Mouse (Mus musculus) midbrain, embryonic 13.5 days (tissue): ENCODE results near the gene Tmprss9. TPM values are rescaled to one million over a fixed set of nuclear protein-coding genes. Genes with fewer than 3 reads are reported as not detected.
A peak's percentile ranks its signal among the peaks of the same experiment; 100 is the strongest.
"Not testable (repeated sequence)": the region's sequence is repeated elsewhere in the genome, so short reads cannot be mapped to it uniquely, and the experiment has no call there.

Experiments used
- ATAC-seq: fragments of 200-750 bp; cut with Nextera tagmentation; 2 replicates; pipeline ENCODE4 v1.8.0; 2017; ENCODE audit warnings: mild to moderate bottlenecking, moderate TSS enrichment, moderate library complexity
- H3K27ac ChIP-seq: fragments of 300-500 bp; sonication (generic); 2 replicates; pipeline ENCODE4 v1.5.1; 2015; ENCODE audit warnings: inconsistent platforms, mild to moderate bottlenecking, moderate library complexity
- H3K27me3 ChIP-seq: fragments of 300-500 bp; sonication (generic); 2 replicates; pipeline ENCODE4 v1.6.1; 2015; ENCODE audit warnings: mild to moderate bottlenecking, inconsistent platforms
- H3K36me3 ChIP-seq: fragments of 300-500 bp; sonication (generic); 2 replicates; pipeline ENCODE4 v1.6.1; 2015; ENCODE audit warnings: mild to moderate bottlenecking, inconsistent platforms
- H3K4me1 ChIP-seq: fragments of 300-500 bp; sonication (generic); replicated peaks from 2 replicates; pipeline ENCODE4 v1.6.1; 2015; ENCODE audit warnings: inconsistent platforms
- H3K4me2 ChIP-seq: fragments of 300-500 bp; sonication (generic); replicated peaks from 2 replicates; pipeline ENCODE4 v1.6.1; 2015; ENCODE audit warnings: moderate library complexity, mild to moderate bottlenecking, inconsistent platforms
- H3K4me3 ChIP-seq: fragments of 300-500 bp; sonication (generic); replicated peaks from 2 replicates; pipeline ENCODE4 v1.5.1; 2015; ENCODE audit warnings: mild to moderate bottlenecking, inconsistent platforms
- H3K9ac ChIP-seq: fragments of 300-500 bp; sonication (generic); replicated peaks from 2 replicates; pipeline ENCODE4 v1.6.1; 2015; ENCODE audit warnings: mild to moderate bottlenecking, inconsistent platforms
- H3K9me3 ChIP-seq: fragments of 300-500 bp; sonication (generic); 2 replicates; pipeline ENCODE4 v1.6.1; 2016; ENCODE audit warnings: mild to moderate bottlenecking, inconsistent platforms
- WGBS: fragments of 180-500 bp; shearing (Covaris S2); methylation state at CpG from one replicate; pipeline ENCODE4 v1.1.7; 2015; 5-methylcytosine and 5-hydroxymethylcytosine counted together
- polyA plus RNA-seq: library from polyadenylated mRNA; unstranded; fragments of >200 nt; fragmentation: Nextera tagmentation; extraction: Ambion mirVana; gene quantifications from 2 replicates; pipeline ENCODE4 v1.2.1, GENCODE M21; 2015

The Tmprss9 gene
- polyA plus RNA-seq = 0.15 and 0.31 TPM in 2 replicates

- Histone ChIP-seq H3K9ac (no peak within 1 kb of the TSS), H3K4me2 (no peak within 1 kb of the TSS), H3K27ac (no peak within 1 kb of the TSS), H3K36me3 (peaks cover 19% of the 10 kb centered on the region), H3K4me1 (0 out of 2 replicates have a peak, but pooled peaks cover 3% of the 10 kb centered on the region), H3K9me3 (no peaks in the 10 kb centered on the region), H3K4me3 (no peak within 1 kb of the TSS), H3K27me3 (no peaks in the 10 kb centered on the region)
- ATAC-seq = no peak
- 36% methylated on average over 9 of the region's 9 CpGs for WGBS
Measured at GRCm38 (mm10) chr10:80871581-80871980, at the start of gene Tmprss9. TSS of gene Tmprss9 (plus strand) at chr10:80871848.

GRCm38 (mm10) chr10:80821991-80822390 is 49.7 kb upstream of the Tmprss9 start:
- 46% methylated on average over 2 of the region's 2 CpGs for WGBS
- Histone ChIP-seq H3K9ac (no peak overlapping the region), H3K27me3 (no peaks in the 10 kb centered on the region), H3K4me1 (no peaks in the 10 kb centered on the region), H3K9me3 (no peaks in the 10 kb centered on the region), H3K4me3 (no peak overlapping the region), H3K36me3 (no peaks in the 10 kb centered on the region), H3K27ac (no peak overlapping the region), H3K4me2 (no peak overlapping the region)
- ATAC-seq = no peak

GRCm38 (mm10) chr10:80822528-80822927 is 49.1 kb upstream of the Tmprss9 start:
- H3K9me3 ChIP-seq = no peaks in the 10 kb centered on the region
- no peak overlapping the region for H3K4me2 ChIP-seq
- no peaks in the 10 kb centered on the region for H3K27me3 ChIP-seq
- WGBS = 89% methylated on average over 5 of the region's 5 CpGs
- no peaks in the 10 kb centered on the region for H3K36me3 ChIP-seq
- no peak for ATAC-seq
- H3K9ac ChIP-seq = no peak overlapping the region
- H3K4me1 ChIP-seq = peaks cover 2% of the 10 kb centered on the region
- H3K4me3 ChIP-seq = no peak overlapping the region
- H3K27ac ChIP-seq = no peak overlapping the region

GRCm38 (mm10) chr10:80823316-80823715 is 48.3 kb upstream of the Tmprss9 start:
- H3K9me3 ChIP-seq = no peaks in the 10 kb centered on the region
- WGBS = 82% methylated on average over 1 of the region's 1 CpGs
- no peak overlapping the region for H3K27ac ChIP-seq
- no peaks in the 10 kb centered on the region for H3K27me3 ChIP-seq
- no peak overlapping the region for H3K4me3 ChIP-seq
- peaks cover 10% of the 10 kb centered on the region for H3K4me1 ChIP-seq
- ATAC-seq = no peak
- peaks cover under 1% of the 10 kb centered on the region; the same call in 1 of the 2 replicates for H3K36me3 ChIP-seq
- no peak overlapping the region for H3K4me2 ChIP-seq
- H3K9ac ChIP-seq = no peak overlapping the region

- H3K4me2 ChIP-seq = no peak overlapping the region
- H3K4me3 ChIP-seq = no peak overlapping the region
- peaks cover 14% of the 10 kb centered on the region for H3K4me1 ChIP-seq
- ATAC-seq = no peak
- peaks cover 5% of the 10 kb centered on the region for H3K36me3 ChIP-seq
- no peak overlapping the region for H3K27ac ChIP-seq
- no peaks in the 10 kb centered on the region for H3K27me3 ChIP-seq
- H3K9me3 ChIP-seq = no peaks in the 10 kb centered on the region
- WGBS = 69% methylated on average over 8 of the region's 8 CpGs
- no peak overlapping the region for H3K9ac ChIP-seq
Measured at GRCm38 (mm10) chr10:80823847-80824643, 47.6 kb upstream of the Tmprss9 start.

GRCm38 (mm10) chr10:80824827-80825226 is 46.8 kb upstream of the Tmprss9 start:
- Histone ChIP-seq H3K27me3 (no peaks in the 10 kb centered on the region), H3K36me3 (peaks cover 13% of the 10 kb centered on the region), H3K9ac (no peak overlapping the region), H3K4me1 (peaks cover 22% of the 10 kb centered on the region), H3K9me3 (no peaks in the 10 kb centered on the region), H3K4me3 (no peak overlapping the region), H3K27ac (no peak overlapping the region), H3K4me2 (no peak overlapping the region)
- 76% methylated on average over 2 of the region's 2 CpGs for WGBS
- no peak for ATAC-seq

GRCm38 (mm10) chr10:80826151-80827062 is 45.2 kb upstream of the Tmprss9 start, which contains the start of gene Oaz1:
TSS of gene Oaz1 (plus strand) at chr10:80826656.
- under 1% methylated on average over 70 of the region's 82 CpGs for WGBS
- H3K9me3 ChIP-seq = no peaks in the 10 kb centered on the region
- H3K4me2 ChIP-seq = peak within 1 kb of the TSS; percentile 100
- peak; percentile 97 for ATAC-seq
- H3K27me3 ChIP-seq = no peaks in the 10 kb centered on the region
- peaks cover 25% of the 10 kb centered on the region for H3K36me3 ChIP-seq
- peak within 1 kb of the TSS; percentile 94 for H3K27ac ChIP-seq
- H3K9ac ChIP-seq = peak within 1 kb of the TSS; percentile 92
- H3K4me3 ChIP-seq = peak within 1 kb of the TSS; percentile 86
- peaks cover 36% of the 10 kb centered on the region for H3K4me1 ChIP-seq

- no peaks in the 10 kb centered on the region for H3K27me3 ChIP-seq
- H3K4me2 ChIP-seq = peak overlapping the region; percentile 100
- H3K4me3 ChIP-seq = peak overlapping the region; percentile 86
- no peaks in the 10 kb centered on the region for H3K9me3 ChIP-seq
- ATAC-seq = no peak
- WGBS = 7% methylated on average over 29 of the region's 29 CpGs
- H3K27ac ChIP-seq = peak overlapping the region; percentile 94
- H3K36me3 ChIP-seq = peaks cover 25% of the 10 kb centered on the region
- H3K9ac ChIP-seq = peak overlapping the region; percentile 92
- peaks cover 39% of the 10 kb centered on the region for H3K4me1 ChIP-seq
Measured at GRCm38 (mm10) chr10:80827063-80827869, 44.4 kb upstream of the Tmprss9 start.

- Histone ChIP-seq H3K4me3 (peak overlapping the region; percentile 86), H3K4me2 (peak overlapping the region; percentile 100), H3K27ac (no peak overlapping the region), H3K9me3 (no peaks in the 10 kb centered on the region), H3K9ac (peak overlapping the region; percentile 92), H3K27me3 (no peaks in the 10 kb centered on the region), H3K36me3 (peaks cover 25% of the 10 kb centered on the region), H3K4me1 (peaks cover 46% of the 10 kb centered on the region)
- ATAC-seq = no peak
- WGBS = 82% methylated on average over 10 of the region's 10 CpGs
Measured at GRCm38 (mm10) chr10:80827870-80828420, 43.7 kb upstream of the Tmprss9 start.

- peaks cover 48% of the 10 kb centered on the region for H3K4me1 ChIP-seq
- H3K9me3 ChIP-seq, H3K27me3 ChIP-seq, ATAC-seq, H3K27ac ChIP-seq: not testable (repeated sequence)
- H3K4me3 ChIP-seq = peak overlapping the region; percentile 86
- 0 out of 2 replicates have a peak overlapping the region, but pooled peaks have one; percentile 92 for H3K9ac ChIP-seq
- H3K36me3 ChIP-seq = peaks cover 25% of the 10 kb centered on the region
- peak overlapping the region; percentile 100 for H3K4me2 ChIP-seq
- 84% methylated on average over 8 of the region's 9 CpGs for WGBS
Measured at GRCm38 (mm10) chr10:80828587-80828986, 43.1 kb upstream of the Tmprss9 start.
